Mouse (Mus musculus): ENCODE results near the gene Rbm34.
A peak's percentile ranks its signal among the peaks of the same experiment; 100 is the strongest.
"Not testable (repeated sequence)": the region's sequence is repeated elsewhere in the genome, so short reads cannot be mapped to it uniquely, and the experiment has no call there.

The Rbm34 gene

DNA sequence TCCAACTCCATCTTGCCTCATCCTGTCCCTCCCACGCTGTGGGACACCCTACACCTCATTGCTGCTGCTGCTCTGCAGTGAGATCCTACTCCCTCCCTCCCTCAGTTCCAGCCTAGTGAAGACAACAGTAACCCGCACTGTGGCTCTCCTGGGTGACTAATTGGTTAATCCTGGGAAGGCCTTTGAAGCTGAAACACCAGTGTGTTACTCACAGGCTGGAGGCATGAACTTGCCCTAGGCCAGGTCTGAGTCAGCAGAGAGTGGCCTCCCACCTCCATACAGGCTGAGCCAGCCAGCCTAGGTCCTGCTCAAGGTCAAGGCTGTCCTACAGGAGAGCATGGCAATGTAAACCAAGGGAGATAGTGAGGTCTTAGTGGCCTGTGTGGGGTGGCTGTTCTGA is 51.6 kb downstream of the Rbm34 start:
- peak; percentile 50 for DNase-seq (ENCODE audit: low spot score)

DNA sequence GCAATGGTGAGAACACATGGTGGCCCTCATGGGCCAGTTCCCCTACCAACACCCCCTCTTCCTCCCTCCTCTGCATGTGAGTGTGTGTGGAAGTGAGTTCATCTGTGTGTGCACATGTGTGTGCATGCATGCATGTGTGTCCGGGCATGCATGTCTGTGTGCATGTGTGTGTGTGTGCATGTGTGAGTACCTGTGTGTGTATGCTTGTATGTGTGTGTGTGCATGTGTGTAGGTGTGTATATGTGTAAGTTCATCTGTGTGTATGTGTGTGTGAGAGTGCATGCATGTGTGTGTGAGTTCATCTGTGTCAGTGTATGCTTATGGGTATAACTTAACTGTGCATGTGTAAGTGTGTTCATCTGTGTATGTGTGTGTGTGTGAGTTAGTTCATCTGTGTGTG is 52.5 kb downstream of the Rbm34 start:
- no peak for DNase-seq (ENCODE audit: low spot score)

GRCm38 (mm10) chr8:126917179-126917905 is 53.5 kb downstream of the Rbm34 start:
- DNase-seq (ENCODE audit: low spot score), result no peak

DNA sequence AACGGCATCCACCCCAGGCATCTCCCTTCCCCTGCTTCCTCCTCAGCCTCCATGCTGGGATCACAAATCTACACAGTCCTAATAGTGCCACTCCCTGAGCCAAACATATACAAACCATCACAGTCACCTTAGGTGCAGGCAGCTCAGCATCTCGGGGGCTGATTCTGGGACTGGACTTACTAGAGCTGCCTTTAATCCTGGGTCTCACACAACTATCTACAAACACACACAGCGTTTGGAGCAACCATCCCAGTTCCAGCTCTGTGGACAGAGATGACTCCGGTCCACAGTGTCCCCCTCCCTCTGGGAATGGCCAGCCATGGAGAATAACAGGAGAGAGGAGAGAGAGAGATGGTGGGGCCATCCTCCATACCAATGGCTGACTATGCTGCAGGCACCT is 54.3 kb downstream of the Rbm34 start:
- DNase-seq (ENCODE audit: low spot score), result no peak

- no peak for DNase-seq (ENCODE audit: low spot score)
Measured at GRCm38 (mm10) chr8:126914609-126915375, 56.1 kb downstream of the Rbm34 start.

GRCm38 (mm10) chr8:126914107-126914490 is 56.8 kb downstream of the Rbm34 start:
- DNase-seq (ENCODE audit: low spot score), result not testable (repeated sequence)

DNA sequence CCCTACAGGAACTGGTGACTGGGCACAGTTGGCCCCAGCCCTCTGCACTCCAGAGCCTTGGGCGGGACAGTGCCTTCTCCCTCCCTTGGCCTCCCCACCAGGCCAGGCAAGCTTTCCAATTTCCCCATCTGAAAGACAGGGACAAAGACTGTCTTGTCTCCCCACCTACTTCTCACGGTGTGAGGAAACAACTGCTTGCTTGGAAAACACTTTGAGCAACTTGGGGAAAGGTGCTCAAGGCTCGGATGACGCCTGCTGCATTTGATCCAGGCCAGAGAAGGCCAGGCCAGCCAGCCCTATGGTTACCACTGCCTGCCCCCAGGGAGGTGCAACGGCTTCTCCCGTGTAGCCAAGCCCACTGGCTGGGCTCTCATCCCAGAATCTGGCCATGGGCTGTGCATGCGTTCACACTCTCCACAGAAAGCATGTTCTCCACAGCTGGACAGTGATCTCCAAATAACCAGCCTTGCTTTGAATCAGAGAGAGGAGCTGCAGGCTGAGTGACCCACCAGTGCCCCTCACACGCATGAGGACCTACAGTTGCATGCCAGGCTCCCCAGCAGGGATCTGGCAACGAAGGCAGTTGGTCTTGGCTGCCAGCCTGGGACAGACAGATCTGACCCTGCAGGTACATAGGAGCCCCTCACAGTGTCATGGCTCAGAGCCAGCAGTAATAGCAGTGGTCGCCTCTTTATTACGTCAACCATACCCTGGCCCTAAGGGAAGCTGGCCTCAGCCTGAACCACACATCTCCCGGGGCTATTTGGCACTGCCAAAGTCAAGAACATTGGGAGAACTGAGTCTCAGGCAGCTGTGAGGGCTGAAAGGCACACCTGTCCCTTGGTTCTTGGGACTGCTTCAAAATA is 57.4 kb downstream of the Rbm34 start:
- peak; percentile 83 for DNase-seq (ENCODE audit: low spot score)

- DNase-seq (ENCODE audit: low spot score), result peak; percentile 60
Measured at GRCm38 (mm10) chr8:126909371-126909802, 61.5 kb downstream of the Rbm34 start.

DNA sequence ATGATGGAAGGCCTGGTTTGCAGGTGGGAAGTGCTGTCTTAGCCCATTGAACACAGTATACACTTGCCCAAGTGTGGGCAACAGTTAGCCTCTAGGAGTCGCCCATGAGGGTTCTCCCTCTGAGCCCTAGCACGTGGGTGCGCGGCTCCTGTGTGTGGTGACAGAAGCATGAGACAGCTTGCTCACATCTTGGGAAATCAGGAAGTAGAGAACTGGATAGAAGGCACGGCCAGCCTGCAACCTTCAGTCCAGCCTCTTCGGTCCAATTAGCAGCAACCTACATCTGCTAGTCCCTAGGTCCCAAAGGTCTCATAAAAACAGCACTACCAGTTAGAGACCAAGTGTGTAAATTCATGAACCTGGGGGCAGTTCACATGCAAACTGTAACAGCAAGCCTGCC is 62.1 kb downstream of the Rbm34 start:
- DNase-seq (ENCODE audit: low spot score), result peak; percentile 53

- DNase-seq (ENCODE audit: low spot score), result no peak
Measured at GRCm38 (mm10) chr8:126907968-126908367, 62.9 kb downstream of the Rbm34 start.

DNA sequence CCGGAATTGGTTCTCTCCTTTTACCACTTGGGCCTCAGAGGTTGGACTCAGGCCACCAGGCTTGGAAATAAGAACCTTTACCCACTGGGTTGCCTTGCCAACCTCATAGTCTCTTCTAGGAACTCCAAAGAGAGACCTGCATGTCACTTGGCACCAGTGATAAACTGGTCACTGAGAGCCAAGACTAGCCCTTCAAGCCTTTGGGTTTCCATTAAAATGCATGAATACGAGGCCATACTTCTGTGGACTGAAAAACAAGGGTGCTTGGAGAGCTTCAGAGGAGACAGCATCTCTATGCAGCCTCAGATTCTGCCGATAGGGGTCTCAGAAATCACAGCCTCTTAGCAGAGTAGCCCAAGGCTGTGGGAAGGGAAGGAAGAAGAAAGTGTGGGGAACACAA is 63.5 kb downstream of the Rbm34 start:
- DNase-seq (ENCODE audit: low spot score), result no peak

DNA sequence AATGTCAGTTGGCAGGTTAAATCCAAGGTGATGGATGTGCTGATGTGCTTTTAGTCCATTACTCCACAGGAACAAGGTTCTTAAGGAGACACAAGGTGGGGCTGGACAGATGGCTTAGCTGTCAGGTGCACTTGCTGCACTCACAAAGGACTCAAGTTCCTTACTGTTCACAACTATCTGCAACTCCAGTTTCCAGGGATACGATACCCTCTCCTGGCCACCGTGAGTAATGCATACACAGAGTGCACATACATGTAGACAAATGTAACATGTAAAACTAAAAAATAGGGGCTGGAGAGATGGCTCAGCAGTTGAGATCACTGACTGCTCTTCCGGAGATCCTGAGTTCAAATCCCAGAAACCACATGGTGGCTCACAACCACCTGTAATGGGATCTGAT is 65.5 kb downstream of the Rbm34 start:
- DNase-seq (ENCODE audit: low spot score), result no peak

DNA sequence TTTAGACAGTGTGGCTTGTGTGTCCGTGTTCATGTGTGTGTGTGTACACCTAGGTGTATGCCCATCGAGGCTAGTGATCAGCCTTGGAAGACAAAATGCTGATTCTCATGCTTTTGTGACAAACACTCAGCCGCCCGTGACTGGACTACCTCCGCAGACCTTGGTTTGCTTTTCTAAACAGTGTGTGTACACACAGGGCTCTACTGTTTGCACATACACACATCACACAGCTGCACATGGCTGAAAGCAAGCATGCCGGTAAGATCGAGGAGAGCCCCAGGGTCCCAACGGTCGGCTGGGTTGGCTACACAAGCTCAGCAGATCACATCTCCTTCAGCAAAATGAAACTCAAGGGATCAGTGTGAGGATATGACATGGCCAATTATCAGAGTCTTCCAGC is 66.9 kb downstream of the Rbm34 start:
- no peak for DNase-seq (ENCODE audit: low spot score)

GRCm38 (mm10) chr8:126903224-126903895 is 67.5 kb downstream of the Rbm34 start:
- DNase-seq (ENCODE audit: low spot score), result no peak

DNA sequence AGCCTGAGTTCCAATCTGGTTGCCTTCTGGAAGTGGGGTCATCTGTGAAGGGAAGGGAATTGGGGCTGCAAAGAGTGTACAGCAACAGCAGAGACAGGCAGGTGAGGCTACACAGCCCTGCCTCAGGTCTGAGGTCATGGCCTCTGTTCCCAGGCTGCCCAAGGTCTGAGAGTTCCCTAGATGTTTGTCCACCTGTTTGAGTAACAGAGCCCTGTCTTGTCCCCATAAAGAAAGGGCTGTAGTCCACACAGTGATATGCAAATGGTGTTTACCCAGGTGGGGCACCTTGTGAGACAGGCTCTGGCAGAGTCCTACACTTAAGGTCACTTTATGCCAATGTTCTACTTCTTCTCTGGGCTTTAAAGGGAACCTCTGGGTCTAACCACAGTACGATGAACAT is 69.3 kb downstream of the Rbm34 start:
- no peak for DNase-seq (ENCODE audit: low spot score)

GRCm38 (mm10) chr8:126901049-126901448 is 69.8 kb downstream of the Rbm34 start:
- DNase-seq (ENCODE audit: low spot score), result no peak

All from MN1 (cell line).